ENCODE assay signal across 17 mouse cellular contexts in the genomic region with DNA sequence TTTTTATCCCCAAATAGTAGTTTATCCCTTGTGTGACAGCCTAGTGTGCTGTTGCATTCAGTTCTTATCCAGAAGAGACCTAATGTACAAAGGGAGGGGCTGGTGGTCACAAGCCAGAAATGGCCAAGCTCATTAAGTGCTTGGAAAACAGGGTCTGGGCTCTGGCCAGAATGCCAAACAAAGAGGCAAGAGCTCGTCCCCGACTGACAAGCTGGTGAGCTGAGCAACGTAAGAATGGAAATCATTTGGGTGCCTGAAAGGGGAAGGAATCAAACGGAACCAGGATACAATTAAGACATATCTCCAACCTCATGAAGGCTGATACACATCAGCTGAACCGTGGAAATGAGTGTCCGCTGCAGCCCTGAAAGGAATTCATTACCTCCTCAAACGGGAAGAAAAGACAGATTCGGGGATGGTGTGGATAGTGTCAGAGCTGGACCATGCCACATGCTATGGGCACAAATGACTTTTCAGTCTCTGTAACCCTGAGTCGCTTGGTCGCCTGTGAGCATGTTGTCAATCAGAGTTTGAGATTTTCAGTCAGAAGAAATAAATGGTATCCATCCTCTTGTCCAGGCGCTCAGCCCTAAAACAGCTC.
DNase-seq lines count a peak whose midpoint lies in the region; ATAC-seq and TF ChIP-seq lines count a peak whose summit lies in the region.
"Had no signal": no experiment of that assay in that cellular context is flagged by ENCODE, and none has a peak within 500 bp of the region (broad histone marks: within the 10 kb centered on the region; RNA-seq: fewer than 3 reads in every experiment).

No protein-coding gene starts in this region.

- H3K4me3 ChIP-seq in neural tube, embryonic 13.5 days, result no peak overlapping the region
- H3K4me3 ChIP-seq in hindbrain, postnatal 0 days (ENCODE audit: low read length), result no peak overlapping the region
- H3K4me3 ChIP-seq in gastrocnemius, adult 2 months, result no peak overlapping the region
- H3K4me3 ChIP-seq: embryonic facial prominence, embryonic 10.5 days; liver, embryonic 12.5 days; neural tube, embryonic 12.5 days had no signal

- H3K9ac ChIP-seq in neural tube, embryonic 13.5 days, result no peak overlapping the region
- H3K9ac ChIP-seq in hindbrain, postnatal 0 days (replicated peaks; ENCODE audit: low read length), result no peak overlapping the region
- H3K9ac ChIP-seq: liver, embryonic 12.5 days; neural tube, embryonic 12.5 days had no signal

- no peaks in the 10 kb centered on the region for H3K27me3 ChIP-seq in neural tube, embryonic 13.5 days
- H3K27me3 ChIP-seq in hindbrain, postnatal 0 days (ENCODE audit: insufficient read depth, low read length), result no peaks in the 10 kb centered on the region
- H3K27me3 ChIP-seq: liver, embryonic 12.5 days; neural tube, embryonic 12.5 days had no signal

- TF ChIP-seq CTCF in hindbrain, postnatal 0 days (IDR thresholded peaks at IDR 0.05; ENCODE audit: low read depth), result no peak
- TF ChIP-seq CTCF in gastrocnemius, adult 2 months (IDR thresholded peaks at IDR 0.05), result no peak

- WGBS in neural tube, embryonic 13.5 days, result 45% methylated on average over 11 of the region's 11 CpGs
- 24% methylated on average over 11 of the region's 11 CpGs for WGBS in hindbrain, postnatal 0 days

- DNase-seq in heart, adult 11 months, result peak; percentile 93
- no peak for DNase-seq in heart, postnatal 36 days
- no peak for DNase-seq in neural tube, embryonic 10.5 days (ENCODE audit: extremely low spot score, low spot score)
- DNase-seq in hindbrain, postnatal 0 days (ENCODE audit: low spot score), result peak; percentile 78
- no peak for DNase-seq in adrenal gland, postnatal 10 days
- no peak for DNase-seq in thymus, postnatal 25 days
- DNase-seq in gastrocnemius, adult 2 months, result no peak
- DNase-seq: adrenal gland, adult 2 months; cerebellum, adult 11 months; kidney, postnatal 36 days; right cerebral cortex, postnatal 14 days; thymus, postnatal 4 days had no signal

- intact Hi-C loops in heart, postnatal 36 days (cut with DNase I), result no loop called here
- intact Hi-C loops in gastrocnemius, adult 2 months (cut with DNase I), result no loop called here

- no peaks in the 10 kb centered on the region for H3K9me3 ChIP-seq in neural tube, embryonic 13.5 days
- no peaks in the 10 kb centered on the region for H3K9me3 ChIP-seq in hindbrain, postnatal 0 days (ENCODE audit: low read length)
- H3K9me3 ChIP-seq: neural tube, embryonic 12.5 days had no signal

- H3K4me1 ChIP-seq in neural tube, embryonic 13.5 days (replicated peaks), result peaks cover 40% of the 10 kb centered on the region
- peaks cover 19% of the 10 kb centered on the region for H3K4me1 ChIP-seq in hindbrain, postnatal 0 days (ENCODE audit: insufficient read depth, low read length)
- H3K4me1 ChIP-seq: liver, embryonic 12.5 days had no signal

- ATAC-seq in neural tube, embryonic 13.5 days (ENCODE audit: low read depth), result no peak
- ATAC-seq in hindbrain, postnatal 0 days, result peak; percentile 75
- ATAC-seq: intestine, embryonic 16.5 days; liver, embryonic 12.5 days had no signal

- no peaks in the 10 kb centered on the region for H3K36me3 ChIP-seq in neural tube, embryonic 13.5 days
- H3K36me3 ChIP-seq in hindbrain, postnatal 0 days (ENCODE audit: insufficient read depth, low read length), result no peaks in the 10 kb centered on the region
- H3K36me3 ChIP-seq: embryonic facial prominence, embryonic 10.5 days; liver, embryonic 12.5 days; neural tube, embryonic 12.5 days had no signal

- H3K27ac ChIP-seq in neural tube, embryonic 13.5 days (replicated peaks), result peak overlapping the region; percentile 76
- H3K27ac ChIP-seq in hindbrain, postnatal 0 days, result peak overlapping the region; percentile 70
- H3K27ac ChIP-seq in gastrocnemius, adult 2 months, result no peak overlapping the region
- H3K27ac ChIP-seq: embryonic facial prominence, embryonic 10.5 days; liver, embryonic 12.5 days; neural tube, embryonic 12.5 days had no signal

- no peak overlapping the region for H3K4me2 ChIP-seq in neural tube, embryonic 13.5 days
- peak overlapping the region; percentile 16 for H3K4me2 ChIP-seq in hindbrain, postnatal 0 days (ENCODE audit: low read depth, low read length)
- H3K4me2 ChIP-seq: liver, embryonic 12.5 days; neural tube, embryonic 12.5 days had no signal

Comparison
In these comparisons a context has a peak if more than half of its experiments do, and no peak if none do; other contexts are left out.
1. DNase-seq: peak in heart, adult 11 months (single experiment) and hindbrain, postnatal 0 days (single experiment); none in heart, postnatal 36 days (0 of 2), neural tube, embryonic 10.5 days (single experiment), adrenal gland, postnatal 10 days (single experiment), thymus, postnatal 25 days (single experiment) and gastrocnemius, adult 2 months (single experiment).